ENCODE assay signal across 15 mouse cellular contexts in genomic region chr4:135220641-135221040, GRCm38 (mm10).
"Had no signal": no experiment of that assay in that cellular context is flagged by ENCODE, and none has a peak within 500 bp of the region (broad histone marks: within the 10 kb centered on the region; RNA-seq: fewer than 3 reads in every experiment).

No protein-coding gene starts in this region.

- H3K9me3 ChIP-seq: liver, embryonic 13.5 days; megakaryocyte, embryonic 14.5 days; neural tube, embryonic 13.5 days; stomach, embryonic 15.5 days had no signal

- H3K4me2 ChIP-seq: liver, embryonic 13.5 days; lung, embryonic 14.5 days; midbrain, embryonic 11.5 days; neural tube, embryonic 13.5 days; stomach, embryonic 15.5 days had no signal

- ATAC-seq: inflammation-experienced regulatory T-cells, adult 6 months; intestine, postnatal 0 days; midbrain, embryonic 16.5 days had no signal

- DNase-seq: left cerebral cortex, postnatal 4 days; liver, embryonic 13.5 days; lung, embryonic 14.5 days; lung, postnatal 14 days; right cerebral cortex, postnatal 14 days; thymus, adult 2 months; thymus, postnatal 25 days had no signal

- H3K4me1 ChIP-seq: neural tube, embryonic 13.5 days had no signal

- H3K27ac ChIP-seq: liver, embryonic 13.5 days; macrophage; neural tube, embryonic 13.5 days; stomach, embryonic 15.5 days had no signal

- H3K27me3 ChIP-seq: liver, embryonic 13.5 days; megakaryocyte, embryonic 14.5 days; neural tube, embryonic 13.5 days; stomach, embryonic 15.5 days had no signal

- H3K4me3 ChIP-seq: liver, embryonic 13.5 days; neural tube, embryonic 13.5 days; stomach, embryonic 15.5 days had no signal

- H3K9ac ChIP-seq: liver, embryonic 13.5 days; lung, embryonic 14.5 days; neural tube, embryonic 13.5 days; stomach, embryonic 15.5 days had no signal
